Mouse (Mus musculus): ENCODE data around the gene Socs5. TPM values are rescaled to one million over a fixed set of nuclear protein-coding genes. Genes with fewer than 3 reads are reported as not detected.
A peak's percentile ranks its signal among the peaks of the same experiment; 100 is the strongest.

Socs5 gene
- polyA plus RNA-seq, 1 experiment = not detected

- Histone ChIP-seq H3K4me3 (ENCODE audit: insufficient read depth, low read depth, low read length) (no peak overlapping the region), H3K27ac (ENCODE audit: insufficient read depth, low read depth, low read length) (no peak overlapping the region), H3K4me1 (ENCODE audit: control insufficient read depth, insufficient read depth, low read length) (peaks cover 22% of the 10 kb centered on the region)
- WGBS = 65% methylated on average over 5 of the region's 5 CpGs
- TF ChIP-seq CTCF (IDR thresholded peaks at IDR 0.05; ENCODE audit: insufficient read depth, low read depth, low read length) = no peak
- TF ChIP-seq POLR2A (IDR thresholded peaks at IDR 0.05; ENCODE audit: insufficient read depth, low read depth, low read length) = no peak
Measured at GRCm38 (mm10) chr17:87103060-87103459, 4.4 kb upstream of the Socs5 start.

GRCm38 (mm10) chr17:87104276-87104675 lies 3.2 kb upstream of the Socs5 start:
- no peak for TF ChIP-seq CTCF (IDR thresholded peaks at IDR 0.05; ENCODE audit: insufficient read depth, low read depth, low read length)
- TF ChIP-seq POLR2A (IDR thresholded peaks at IDR 0.05; ENCODE audit: insufficient read depth, low read depth, low read length) = no peak
- Histone ChIP-seq H3K4me3 (ENCODE audit: insufficient read depth, low read depth, low read length) (no peak overlapping the region), H3K4me1 (ENCODE audit: control insufficient read depth, insufficient read depth, low read length) (peaks cover 22% of the 10 kb centered on the region), H3K27ac (ENCODE audit: insufficient read depth, low read depth, low read length) (no peak overlapping the region)
- WGBS = 57% methylated on average over 4 of the region's 4 CpGs

GRCm38 (mm10) chr17:87105941-87106340 lies 1.5 kb upstream of the Socs5 start:
- Histone ChIP-seq H3K4me1 (ENCODE audit: control insufficient read depth, insufficient read depth, low read length) (peaks cover 22% of the 10 kb centered on the region), H3K27ac (ENCODE audit: insufficient read depth, low read depth, low read length) (no peak overlapping the region), H3K4me3 (ENCODE audit: insufficient read depth, low read depth, low read length) (no peak overlapping the region; the same call in 1 of the 2 replicates)
- TF ChIP-seq CTCF (IDR thresholded peaks at IDR 0.05; ENCODE audit: insufficient read depth, low read depth, low read length) (no peak), POLR2A (IDR thresholded peaks at IDR 0.05; ENCODE audit: insufficient read depth, low read depth, low read length) (no peak)
- WGBS = 86% methylated on average over 7 of the region's 7 CpGs

GRCm38 (mm10) chr17:87106691-87107523 lies 572 bp upstream of the Socs5 start:
- WGBS = under 1% methylated on average over 51 of the region's 51 CpGs
- peak overlapping the region; percentile 74 for H3K27ac ChIP-seq (ENCODE audit: insufficient read depth, low read depth, low read length)
- H3K4me3 ChIP-seq (ENCODE audit: insufficient read depth, low read depth, low read length) = peak overlapping the region; percentile 79
- H3K4me1 ChIP-seq (ENCODE audit: control insufficient read depth, insufficient read depth, low read length) = peaks cover 22% of the 10 kb centered on the region
- TF ChIP-seq POLR2A (IDR thresholded peaks at IDR 0.05; ENCODE audit: insufficient read depth, low read depth, low read length) = peak; percentile 36; the same call in 1 of the 2 replicates
- no peak for TF ChIP-seq CTCF (IDR thresholded peaks at IDR 0.05; ENCODE audit: insufficient read depth, low read depth, low read length)

- Histone ChIP-seq H3K4me1 (ENCODE audit: control insufficient read depth, insufficient read depth, low read length) (peaks cover 11% of the 10 kb centered on the region), H3K27ac (ENCODE audit: insufficient read depth, low read depth, low read length) (no peak overlapping the region; the same call in 1 of the 2 replicates)
- 24% methylated on average over 13 of the region's 13 CpGs for WGBS
Measured at GRCm38 (mm10) chr17:87108507-87109292, 1.2 kb downstream of the Socs5 start.

GRCm38 (mm10) chr17:87109504-87109903 lies 2.0 kb downstream of the Socs5 start:
- no peak overlapping the region for H3K4me3 ChIP-seq (ENCODE audit: insufficient read depth, low read depth, low read length)
- WGBS = 54% methylated on average over 7 of the region's 7 CpGs
- no peak overlapping the region for H3K27ac ChIP-seq (ENCODE audit: insufficient read depth, low read depth, low read length)
- H3K4me1 ChIP-seq (ENCODE audit: control insufficient read depth, insufficient read depth, low read length) = peaks cover 8% of the 10 kb centered on the region
- no peak for TF ChIP-seq POLR2A (IDR thresholded peaks at IDR 0.05; ENCODE audit: insufficient read depth, low read depth, low read length)
- TF ChIP-seq CTCF (IDR thresholded peaks at IDR 0.05; ENCODE audit: insufficient read depth, low read depth, low read length) = no peak

More at GRCm38 (mm10) chr17:87108507-87109292, 1.2 kb downstream of the Socs5 start:
- no peak for TF ChIP-seq POLR2A (IDR thresholded peaks at IDR 0.05; ENCODE audit: insufficient read depth, low read depth, low read length)
- no peak for TF ChIP-seq CTCF (IDR thresholded peaks at IDR 0.05; ENCODE audit: insufficient read depth, low read depth, low read length)
- peak overlapping the region; percentile 79 for H3K4me3 ChIP-seq (ENCODE audit: insufficient read depth, low read depth, low read length)

GRCm38 (mm10) chr17:87112852-87113592 lies 5.5 kb downstream of the Socs5 start:
- TF ChIP-seq POLR2A (IDR thresholded peaks at IDR 0.05; ENCODE audit: insufficient read depth, low read depth, low read length) (no peak), CTCF (IDR thresholded peaks at IDR 0.05; ENCODE audit: insufficient read depth, low read depth, low read length) (no peak)

GRCm38 (mm10) chr17:87115615-87116014 lies 8.1 kb downstream of the Socs5 start:
- WGBS = 19% methylated on average over 6 of the region's 6 CpGs
- Histone ChIP-seq H3K4me1 (ENCODE audit: control insufficient read depth, insufficient read depth, low read length) (peaks cover 6% of the 10 kb centered on the region), H3K4me3 (ENCODE audit: insufficient read depth, low read depth, low read length) (no peak overlapping the region), H3K27ac (ENCODE audit: insufficient read depth, low read depth, low read length) (peak overlapping the region; percentile 17; the same call in 1 of the 2 replicates)
- TF ChIP-seq CTCF (IDR thresholded peaks at IDR 0.05; ENCODE audit: insufficient read depth, low read depth, low read length) (no peak), POLR2A (IDR thresholded peaks at IDR 0.05; ENCODE audit: insufficient read depth, low read depth, low read length) (no peak)

More at GRCm38 (mm10) chr17:87112852-87113592, 5.5 kb downstream of the Socs5 start:
- 87% methylated on average over 5 of the region's 5 CpGs for WGBS
- H3K4me3 ChIP-seq (ENCODE audit: insufficient read depth, low read depth, low read length) = no peak overlapping the region
- peaks cover 6% of the 10 kb centered on the region for H3K4me1 ChIP-seq (ENCODE audit: control insufficient read depth, insufficient read depth, low read length)
- no peak overlapping the region for H3K27ac ChIP-seq (ENCODE audit: insufficient read depth, low read depth, low read length)
